ENCODE assay signal across 10 mouse cellular contexts in genomic region chr15:76987542-76988094, GRCm38 (mm10). TPM values are rescaled to one million over a fixed set of nuclear protein-coding genes. Genes with fewer than 3 reads are reported as not detected.
DNase-seq lines count a peak whose midpoint lies in the region; ATAC-seq and TF ChIP-seq lines count a peak whose summit lies in the region.
"Had no signal": no experiment of that assay in that cellular context is flagged by ENCODE, and none has a peak within 500 bp of the region (broad histone marks: within the 10 kb centered on the region; RNA-seq: fewer than 3 reads in every experiment).

No protein-coding gene starts in this region.

- H3K27me3 ChIP-seq in forebrain, embryonic 15.5 days, result no peaks in the 10 kb centered on the region

- peak overlapping the region; percentile 62 for H3K4me3 ChIP-seq in gastrocnemius, adult 2 months
- peak overlapping the region; percentile 44 for H3K4me3 ChIP-seq in forebrain, embryonic 15.5 days

- peak; percentile 95 for ATAC-seq in forebrain, embryonic 15.5 days (replicated peaks)

- H3K36me3 ChIP-seq in forebrain, embryonic 15.5 days, result no peaks in the 10 kb centered on the region
- H3K36me3 ChIP-seq: G1E had no signal

- no peak overlapping the region for H3K27ac ChIP-seq in gastrocnemius, adult 2 months
- H3K27ac ChIP-seq in forebrain, embryonic 15.5 days (replicated peaks), result peak overlapping the region; percentile 79

- DNase-seq in gastrocnemius, adult 2 months, result no peak
- DNase-seq in gastrocnemius, postnatal 4 days (ENCODE audit: low spot score in 2 of 2), result no peak
- peak; percentile 76 for DNase-seq in WW6 (ENCODE audit: low read depth, low spot score)
- peak; percentile 46 for DNase-seq in layer of hippocampus, adult 9-11 months
- DNase-seq in lung, postnatal 14 days, result peak; percentile 9
- peak; percentile 36 to 53 for DNase-seq in right cerebral cortex, postnatal 36 days (ENCODE audit: low spot score in 2 of 2)
- DNase-seq in urinary bladder, adult 2 months (ENCODE audit: low spot score), result no peak

- peak overlapping the region; percentile 44 for H3K9ac ChIP-seq in forebrain, embryonic 15.5 days (replicated peaks)

- H3K4me2 ChIP-seq in forebrain, embryonic 15.5 days (replicated peaks), result peak overlapping the region; percentile 57

- 2% methylated on average over 21 of the region's 21 CpGs for WGBS in forebrain, embryonic 15.5 days

- H3K9me3 ChIP-seq in forebrain, embryonic 15.5 days, result no peaks in the 10 kb centered on the region
- H3K9me3 ChIP-seq: G1E had no signal

- intact Hi-C loops in gastrocnemius, adult 2 months (cut with DNase I), result no loop called here

- no peak for TF ChIP-seq CTCF in gastrocnemius, adult 2 months (IDR thresholded peaks at IDR 0.05)

- H3K4me1 ChIP-seq in forebrain, embryonic 15.5 days, result peaks cover 14% of the 10 kb centered on the region

RNA-seq across cellular contexts. Expression of gene 1110038F14Rik, which starts 39.3 kb away (rescaled TPM):
- total RNA-seq in gastrocnemius, adult 2 months (2021), result 10 to 100 TPM; 18.0 to 19.6 TPM
- 10 to 100 TPM; 38.5 to 38.9 TPM for total RNA-seq in gastrocnemius, postnatal 4 days (2021)
- polyA plus RNA-seq in forebrain, embryonic 15.5 days (2015; fragmentation: Nextera tagmentation; extraction: Ambion mirVana), result 60.7 and 63.8 TPM in 2 replicates
- polyA plus RNA-seq in urinary bladder, adult 2 months (2012; rRNA removed), result 35.6 and 41.6 TPM in 2 replicates

RNA-seq across cellular contexts. Expression of gene Apol6, which starts 56.9 kb away (rescaled TPM):
- total RNA-seq in gastrocnemius, adult 2 months (2021), result 10 to 100 TPM; 27.7 to 71.1 TPM
- 1 to 10 TPM; 5.9 to 7.8 TPM for total RNA-seq in gastrocnemius, postnatal 4 days (2021)
- not detected in 2 replicates for polyA plus RNA-seq in forebrain, embryonic 15.5 days (2015; fragmentation: Nextera tagmentation; extraction: Ambion mirVana)
- polyA plus RNA-seq in urinary bladder, adult 2 months (2012; rRNA removed), result 31.3 and 37.7 TPM in 2 replicates
- total RNA-seq: layer of hippocampus, postnatal 25 days had no signal
- polyA plus RNA-seq: G1E had no signal

Comparison
In these comparisons a context has a peak if more than half of its experiments do, and no peak if none do; other contexts are left out.
1. DNase-seq: peak in WW6 (single experiment), layer of hippocampus, adult 9-11 months (single experiment), lung, postnatal 14 days (single experiment) and right cerebral cortex, postnatal 36 days (2 of 2); none in gastrocnemius, adult 2 months (single experiment), gastrocnemius, postnatal 4 days (0 of 2) and urinary bladder, adult 2 months (single experiment).